Mouse (Mus musculus): ENCODE measurements around the gene Ubr2. TPM values are rescaled to one million over a fixed set of nuclear protein-coding genes. Genes with fewer than 3 reads are reported as not detected.
A peak's percentile ranks its signal among the peaks of the same experiment; 100 is the strongest.

Gene Ubr2
- polyA plus RNA-seq, 1 experiment from 2014 or later: 19.2 TPM

DNA sequence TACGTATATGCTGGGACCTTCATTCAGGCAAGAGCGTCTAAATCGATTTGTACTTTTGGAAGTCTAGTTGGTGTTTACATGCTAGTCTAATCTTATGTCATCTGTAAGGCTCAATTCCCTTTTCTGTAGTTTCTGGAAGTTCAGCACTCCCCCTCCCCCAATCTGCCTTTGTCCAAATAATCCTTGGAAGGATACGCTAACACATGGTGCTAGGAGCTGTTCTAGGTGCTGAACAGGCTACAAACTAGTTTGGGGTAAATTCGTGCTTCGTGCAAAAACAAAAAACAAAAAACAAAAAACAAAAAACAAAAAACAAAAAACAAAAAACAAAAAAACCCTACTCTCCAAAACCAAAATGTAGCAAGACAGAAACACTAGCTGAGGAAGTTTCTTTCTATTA lies 89.5 kb downstream of the Ubr2 start:
- Histone ChIP-seq H3K4me3 (no peak overlapping the region), H3K27me3 (no peaks in the 10 kb centered on the region), H3K36me3 (no peaks in the 10 kb centered on the region), H3K4me2 (no peak overlapping the region), H3K27ac (no peak overlapping the region), H3K9me3 (no peaks in the 10 kb centered on the region), H3K4me1 (no peaks in the 10 kb centered on the region), H3K9ac (no peak overlapping the region)
- ATAC-seq (ENCODE audit: borderline replicate concordance, extremely low read depth, low FRiP score, low TSS enrichment): no peak
- WGBS: 45% methylated on average over 6 of the region's 6 CpGs

- Histone ChIP-seq H3K36me3 (no peaks in the 10 kb centered on the region), H3K4me1 (no peaks in the 10 kb centered on the region), H3K4me3 (no peak overlapping the region), H3K9ac (no peak overlapping the region), H3K4me2 (no peak overlapping the region), H3K27ac (no peak overlapping the region), H3K9me3 (no peaks in the 10 kb centered on the region), H3K27me3 (no peaks in the 10 kb centered on the region)
- WGBS: 11% methylated on average over 4 of the region's 4 CpGs
- no peak for ATAC-seq (ENCODE audit: borderline replicate concordance, extremely low read depth, low FRiP score, low TSS enrichment)
These were observed 91.4 kb downstream of the Ubr2 start for GRCm38 (mm10) chr17:46918951-46919350.

DNA sequence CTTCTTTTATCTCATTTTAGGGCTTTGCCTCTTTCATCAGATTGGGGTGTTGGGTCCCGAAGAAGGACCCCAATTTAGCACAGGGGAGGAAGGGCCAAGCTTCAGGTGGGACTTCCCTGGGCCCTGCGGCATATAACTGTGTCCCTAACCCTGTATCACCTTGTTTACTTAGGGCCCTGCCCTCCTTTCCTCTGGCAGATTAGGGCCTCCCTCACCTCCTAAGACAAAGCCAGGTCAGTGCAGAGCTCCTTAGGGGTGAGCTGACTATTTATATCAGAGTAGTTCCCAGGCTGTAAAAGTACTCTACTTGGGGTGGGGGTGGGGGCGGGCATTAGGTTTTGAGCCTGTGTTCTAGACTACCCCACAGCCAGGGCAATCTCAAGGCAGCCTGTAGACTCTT lies 95.2 kb downstream of the Ubr2 start:
- no peak overlapping the region for H3K4me2 ChIP-seq
- no peaks in the 10 kb centered on the region for H3K4me1 ChIP-seq
- no peaks in the 10 kb centered on the region for H3K9me3 ChIP-seq
- no peaks in the 10 kb centered on the region for H3K27me3 ChIP-seq
- no peak overlapping the region for H3K9ac ChIP-seq
- H3K27ac ChIP-seq: no peak overlapping the region
- H3K4me3 ChIP-seq: no peak overlapping the region
- ATAC-seq (ENCODE audit: borderline replicate concordance, extremely low read depth, low FRiP score, low TSS enrichment): no peak
- WGBS: 46% methylated on average over 3 of the region's 3 CpGs
- no peaks in the 10 kb centered on the region for H3K36me3 ChIP-seq

GRCm38 (mm10) chr17:46912331-46912730 lies 98.0 kb downstream of the Ubr2 start:
- no peaks in the 10 kb centered on the region for H3K27me3 ChIP-seq
- H3K4me3 ChIP-seq: no peak overlapping the region
- no peaks in the 10 kb centered on the region for H3K36me3 ChIP-seq
- H3K9me3 ChIP-seq: no peaks in the 10 kb centered on the region
- H3K4me1 ChIP-seq: no peaks in the 10 kb centered on the region
- no peak for ATAC-seq (ENCODE audit: borderline replicate concordance, extremely low read depth, low FRiP score, low TSS enrichment)
- no peak overlapping the region for H3K4me2 ChIP-seq
- 24% methylated on average over 6 of the region's 6 CpGs for WGBS
- H3K27ac ChIP-seq: no peak overlapping the region
- no peak overlapping the region for H3K9ac ChIP-seq

DNA sequence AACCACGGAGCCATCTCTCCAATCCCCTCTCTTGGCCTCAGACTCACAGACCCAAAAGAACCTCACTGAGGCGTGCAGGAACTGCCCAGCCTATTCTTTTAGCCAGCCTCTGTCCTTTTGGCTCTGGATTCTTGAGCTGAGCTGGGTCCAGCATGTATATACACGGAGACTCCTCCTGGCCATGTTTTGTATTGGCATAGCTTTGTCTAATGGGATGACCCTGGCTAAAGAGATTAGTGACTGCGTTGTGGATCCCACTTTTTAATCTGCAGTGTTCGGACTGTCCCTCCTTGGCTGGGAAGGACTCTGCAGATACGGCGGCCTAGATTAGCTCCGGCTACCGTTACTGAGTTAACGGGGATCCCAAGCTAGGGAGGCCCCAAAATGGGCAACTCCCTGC lies 100.2 kb downstream of the Ubr2 start, which contains the start of gene Prph2:
TSS of gene Prph2 (plus strand) at position 274 of the 400 bp plus-strand sequence.
- Histone ChIP-seq H3K4me2 (no peak within 1 kb of the TSS), H3K4me1 (no peaks in the 10 kb centered on the region), H3K9ac (no peak within 1 kb of the TSS), H3K27ac (no peak within 1 kb of the TSS), H3K27me3 (no peaks in the 10 kb centered on the region), H3K4me3 (no peak within 1 kb of the TSS), H3K36me3 (no peaks in the 10 kb centered on the region), H3K9me3 (no peaks in the 10 kb centered on the region)
- 86% methylated on average over 10 of the region's 10 CpGs for WGBS
- ATAC-seq (ENCODE audit: borderline replicate concordance, extremely low read depth, low FRiP score, low TSS enrichment): no peak

DNA sequence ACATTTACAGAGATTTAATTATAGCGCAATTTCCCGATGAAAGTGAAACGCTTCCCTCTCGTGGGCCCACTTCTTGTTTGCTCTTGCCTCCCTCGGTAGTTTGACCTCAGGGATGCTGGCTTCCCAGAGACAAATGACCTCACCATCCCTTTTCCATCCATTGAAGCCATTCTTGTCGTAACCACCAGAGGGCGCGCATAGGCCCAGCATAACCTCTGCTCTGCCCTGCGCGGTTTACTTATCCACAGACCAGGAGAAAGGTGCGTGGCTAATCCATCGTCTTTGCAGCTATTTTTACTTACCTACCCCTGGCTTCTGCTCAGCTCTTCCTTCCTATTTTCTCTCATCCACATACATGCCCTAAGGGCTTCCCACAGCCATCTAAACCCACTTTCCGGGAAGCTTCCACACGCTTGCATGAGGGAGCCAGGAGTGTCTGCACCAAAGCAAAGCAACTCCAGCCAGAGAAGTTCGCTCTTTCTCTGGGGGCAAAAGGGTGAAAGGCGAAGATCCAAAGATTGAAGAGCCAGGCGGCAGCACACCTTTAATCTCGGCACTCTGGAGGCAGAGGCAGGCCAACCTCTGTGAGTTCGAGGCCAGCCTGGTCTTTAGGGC lies 106.4 kb downstream of the Ubr2 start:
- WGBS: 20% methylated on average over 19 of the region's 19 CpGs
- Histone ChIP-seq H3K27ac (no peak overlapping the region), H3K9me3 (no peaks in the 10 kb centered on the region), H3K27me3 (no peaks in the 10 kb centered on the region), H3K4me1 (no peaks in the 10 kb centered on the region; the same call in 1 of the 2 replicates), H3K4me2 (no peak overlapping the region), H3K36me3 (no peaks in the 10 kb centered on the region), H3K9ac (no peak overlapping the region), H3K4me3 (no peak overlapping the region)
- peak; percentile 75; the same call in 1 of the 2 replicates for ATAC-seq (ENCODE audit: borderline replicate concordance, extremely low read depth, low FRiP score, low TSS enrichment)

- Histone ChIP-seq H3K36me3 (no peaks in the 10 kb centered on the region), H3K27me3 (no peaks in the 10 kb centered on the region), H3K4me2 (no peak overlapping the region), H3K9me3 (no peaks in the 10 kb centered on the region), H3K27ac (no peak overlapping the region), H3K9ac (no peak overlapping the region), H3K4me3 (no peak overlapping the region), H3K4me1 (peaks cover 12% of the 10 kb centered on the region)
- ATAC-seq (ENCODE audit: borderline replicate concordance, extremely low read depth, low FRiP score, low TSS enrichment): no peak
- 66% methylated on average over 2 of the region's 2 CpGs for WGBS
These were observed 109.4 kb downstream of the Ubr2 start for GRCm38 (mm10) chr17:46900941-46901340.

DNA sequence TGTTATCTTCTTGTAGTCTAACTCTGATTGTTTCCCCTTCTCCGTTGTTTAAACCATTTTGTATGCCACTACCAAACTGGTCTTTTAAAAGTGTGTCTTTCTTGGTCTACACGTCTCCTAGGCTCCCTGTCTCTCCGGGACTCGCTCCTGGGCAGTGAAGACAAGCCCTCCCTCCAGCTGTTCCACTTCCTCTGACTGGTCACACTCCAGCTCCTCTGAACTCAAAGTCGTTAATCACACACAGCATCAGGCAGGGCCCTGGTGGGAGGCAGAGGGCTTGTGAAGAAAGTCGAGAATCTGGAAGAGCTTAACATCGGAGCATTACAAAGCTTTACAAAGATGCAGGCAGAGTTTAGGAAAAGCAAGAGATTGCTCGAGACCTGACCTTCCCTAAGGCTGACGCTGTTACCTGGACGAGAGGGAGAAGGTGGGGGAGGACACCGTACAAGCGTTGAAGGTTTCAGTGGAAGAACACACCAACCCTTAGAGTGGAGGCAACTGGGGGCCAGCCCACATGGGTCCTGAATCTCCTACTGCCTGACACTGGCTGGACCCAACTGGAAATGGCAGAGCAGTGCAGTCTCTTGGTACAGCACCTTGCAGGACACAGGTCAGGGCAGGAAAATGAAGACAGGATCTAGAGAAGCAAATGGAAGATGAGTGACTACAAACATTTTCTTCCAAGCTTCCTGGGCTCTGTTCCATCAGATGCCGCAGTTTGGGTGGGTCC lies 113.0 kb downstream of the Ubr2 start:
- WGBS: 23% methylated on average over 13 of the region's 13 CpGs
- H3K4me3 ChIP-seq: no peak overlapping the region
- peak overlapping the region; percentile 9; the same call in 1 of the 2 replicates for H3K27ac ChIP-seq
- ATAC-seq (ENCODE audit: borderline replicate concordance, extremely low read depth, low FRiP score, low TSS enrichment): peak; percentile 82; the same call in 1 of the 2 replicates
- no peak overlapping the region for H3K4me2 ChIP-seq
- no peaks in the 10 kb centered on the region for H3K27me3 ChIP-seq
- peaks cover 25% of the 10 kb centered on the region for H3K4me1 ChIP-seq
- H3K9ac ChIP-seq: no peak overlapping the region
- H3K9me3 ChIP-seq: no peaks in the 10 kb centered on the region
- peaks cover 4% of the 10 kb centered on the region for H3K36me3 ChIP-seq

GRCm38 (mm10) chr17:46895426-46895825 lies 114.9 kb downstream of the Ubr2 start:
- Histone ChIP-seq H3K9ac (no peak overlapping the region), H3K4me3 (no peak overlapping the region), H3K9me3 (no peaks in the 10 kb centered on the region), H3K27ac (no peak overlapping the region), H3K4me1 (peaks cover 38% of the 10 kb centered on the region), H3K36me3 (peaks cover 5% of the 10 kb centered on the region), H3K4me2 (no peak overlapping the region), H3K27me3 (no peaks in the 10 kb centered on the region)
- no peak for ATAC-seq (ENCODE audit: borderline replicate concordance, extremely low read depth, low FRiP score, low TSS enrichment)
- WGBS: 86% methylated on average over 9 of the region's 9 CpGs

DNA sequence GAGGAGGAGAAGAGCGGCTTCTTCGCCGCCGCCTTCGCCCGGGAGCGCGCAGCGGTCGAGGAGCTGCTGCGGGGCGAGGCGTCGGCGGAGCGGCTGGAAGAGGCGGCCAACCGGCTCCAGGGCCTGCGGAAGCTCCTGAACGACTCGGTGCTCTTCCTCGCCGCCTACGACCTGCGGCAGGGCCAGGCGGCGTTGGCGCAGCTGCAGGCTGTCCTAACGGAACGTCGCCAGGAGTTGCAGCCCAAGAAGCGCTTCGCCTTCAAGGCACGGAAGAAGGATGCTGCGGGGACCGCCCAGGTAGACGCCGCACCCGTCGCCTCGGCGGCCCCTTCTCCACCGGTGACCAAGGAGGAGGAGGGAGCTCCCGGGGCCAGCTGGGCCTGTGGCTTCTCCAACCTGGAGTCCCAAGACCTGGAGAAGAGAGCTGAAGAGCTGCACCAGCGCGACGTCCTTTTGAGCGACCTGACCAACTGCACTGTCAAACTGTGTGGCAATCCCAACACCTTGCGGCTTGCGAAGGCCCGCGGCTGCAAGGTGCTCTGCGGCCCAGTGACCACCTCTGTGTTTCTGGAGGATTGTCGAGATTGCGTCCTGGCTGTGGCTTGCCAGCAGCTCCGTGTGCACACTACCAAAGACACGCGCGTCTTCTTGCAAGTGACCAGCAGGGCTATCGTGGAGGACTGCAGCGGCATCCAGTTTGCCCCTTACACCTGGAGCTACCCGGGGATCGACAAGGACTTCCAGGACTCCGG lies 119.3 kb downstream of the Ubr2 start:
- H3K27me3 ChIP-seq: no peaks in the 10 kb centered on the region

GRCm38 (mm10) chr17:46890116-46890815 lies 120.1 kb downstream of the Ubr2 start, which contains the start of gene Tbcc:
Gene Tbcc, plus strand, starts transcription at chr17:46890684.
- H3K9ac ChIP-seq: peak within 1 kb of the TSS; percentile 84
- peak within 1 kb of the TSS; percentile 86 for H3K4me2 ChIP-seq
- no peaks in the 10 kb centered on the region for H3K27me3 ChIP-seq
- peak; percentile 94 for ATAC-seq (ENCODE audit: borderline replicate concordance, extremely low read depth, low FRiP score, low TSS enrichment)
- H3K36me3 ChIP-seq: peaks cover 5% of the 10 kb centered on the region
- WGBS: under 1% methylated on average over 40 of the region's 40 CpGs
- peaks cover 46% of the 10 kb centered on the region for H3K4me1 ChIP-seq
- H3K9me3 ChIP-seq: no peaks in the 10 kb centered on the region
- H3K4me3 ChIP-seq: peak within 1 kb of the TSS; percentile 91
- H3K27ac ChIP-seq: peak within 1 kb of the TSS; percentile 96

More for the DNA sequence above, 119.3 kb downstream of the Ubr2 start:
- WGBS: 1% methylated on average over 64 of the region's 64 CpGs
- peak overlapping the region; percentile 83 for H3K4me2 ChIP-seq
- H3K9ac ChIP-seq: peak overlapping the region; percentile 84
- peak overlapping the region; percentile 86 for H3K27ac ChIP-seq
- ATAC-seq (ENCODE audit: borderline replicate concordance, extremely low read depth, low FRiP score, low TSS enrichment): peak; percentile 12; the same call in 1 of the 2 replicates
- peaks cover 5% of the 10 kb centered on the region for H3K36me3 ChIP-seq
- no peaks in the 10 kb centered on the region for H3K9me3 ChIP-seq
- H3K4me1 ChIP-seq: peaks cover 41% of the 10 kb centered on the region
- H3K4me3 ChIP-seq: peak overlapping the region; percentile 91
